Mouse (Mus musculus) forebrain, embryonic 10.5 days (tissue): Measurements from ENCODE around the gene Bloc1s2. TPM values are rescaled to one million over a fixed set of nuclear protein-coding genes. Genes with fewer than 3 reads are reported as not detected.
A peak's percentile ranks its signal among the peaks of the same experiment; 100 is the strongest.
"Not testable (repeated sequence)": the region's sequence is repeated elsewhere in the genome, so short reads cannot be mapped to it uniquely, and the experiment has no call there.

ENCODE experiments used
- DNase-seq: peaks from one replicate; pipeline ENCODE4 v3.0.0-alpha.2; 2017; ENCODE audit warnings: low spot score; ENCODE audit errors: extremely low spot score
- H3K27ac ChIP-seq: fragments of 300-500 bp; sonication (generic); 2 replicates; pipeline ENCODE4 v1.5.1; 2016; ENCODE audit warnings: mild to moderate bottlenecking
- H3K27me3 ChIP-seq: fragments of 300-500 bp; sonication (generic); 2 replicates; pipeline ENCODE4 v1.6.1; 2016; ENCODE audit warnings: mild to moderate bottlenecking; ENCODE audit not compliant: poor library complexity, severe bottlenecking
- H3K36me3 ChIP-seq: fragments of 300-500 bp; sonication (generic); replicated peaks from 2 replicates; pipeline ENCODE4 v1.6.1; 2016; ENCODE audit warnings: mild to moderate bottlenecking, moderate library complexity
- H3K4me1 ChIP-seq: fragments of 300-500 bp; sonication (generic); 2 replicates; pipeline ENCODE4 v1.6.1; 2016
- H3K4me3 ChIP-seq: fragments of 300-500 bp; sonication (generic); 2 replicates; pipeline ENCODE4 v1.5.1; 2016; ENCODE audit warnings: mild to moderate bottlenecking, moderate library complexity
- H3K9me3 ChIP-seq: fragments of 300-500 bp; sonication (generic); 2 replicates; pipeline ENCODE4 v1.6.1; 2016; ENCODE audit warnings: mild to moderate bottlenecking, moderate library complexity
- WGBS: fragments of 180-500 bp; shearing (Covaris S2); methylation state at CpG from one replicate; pipeline ENCODE4 v1.1.7; 2016; 5-methylcytosine and 5-hydroxymethylcytosine counted together
- polyA plus RNA-seq: library from polyadenylated mRNA; unstranded; fragments of >200 nt; fragmentation: Nextera tagmentation; extraction: Ambion mirVana; gene quantifications from 2 replicates; pipeline ENCODE4 v1.2.1, GENCODE M21; 2016

Bloc1s2 gene
- polyA plus RNA-seq, 1 experiment from 2014 or later = 102 TPM

GRCm38 (mm10) chr19:44148991-44149390, 2.7 kb upstream of the Bloc1s2 start:
- Histone ChIP-seq H3K4me3 (no peak overlapping the region), H3K4me1 (peaks cover 19% of the 10 kb centered on the region), H3K27ac (no peak overlapping the region), H3K27me3 (peaks cover 15% of the 10 kb centered on the region), H3K9me3 (no peaks in the 10 kb centered on the region), H3K36me3 (peaks cover 8% of the 10 kb centered on the region)
- WGBS = 75% methylated on average over 2 of the region's 2 CpGs
- DNase-seq = no peak

GRCm38 (mm10) chr19:44148345-44148744, 2.1 kb upstream of the Bloc1s2 start:
- H3K36me3 ChIP-seq = peaks cover 15% of the 10 kb centered on the region
- H3K27me3 ChIP-seq = peaks cover 15% of the 10 kb centered on the region
- H3K4me3 ChIP-seq = no peak overlapping the region
- H3K27ac ChIP-seq = no peak overlapping the region
- DNase-seq = no peak
- H3K4me1 ChIP-seq = peaks cover 19% of the 10 kb centered on the region
- H3K9me3 ChIP-seq = no peaks in the 10 kb centered on the region
- WGBS = 42% methylated on average over 2 of the region's 2 CpGs

- no peak overlapping the region for H3K27ac ChIP-seq
- peaks cover 10% of the 10 kb centered on the region for H3K27me3 ChIP-seq
- no peak for DNase-seq
- H3K4me1 ChIP-seq = peaks cover 19% of the 10 kb centered on the region
- WGBS = 93% methylated on average over 8 of the region's 8 CpGs
- H3K4me3 ChIP-seq = peak overlapping the region; percentile 84; the same call in 1 of the 2 replicates
- no peaks in the 10 kb centered on the region for H3K9me3 ChIP-seq
- H3K36me3 ChIP-seq = peaks cover 29% of the 10 kb centered on the region
Observed at GRCm38 (mm10) chr19:44146951-44147350, 705 bp upstream of the Bloc1s2 start.

DNA sequence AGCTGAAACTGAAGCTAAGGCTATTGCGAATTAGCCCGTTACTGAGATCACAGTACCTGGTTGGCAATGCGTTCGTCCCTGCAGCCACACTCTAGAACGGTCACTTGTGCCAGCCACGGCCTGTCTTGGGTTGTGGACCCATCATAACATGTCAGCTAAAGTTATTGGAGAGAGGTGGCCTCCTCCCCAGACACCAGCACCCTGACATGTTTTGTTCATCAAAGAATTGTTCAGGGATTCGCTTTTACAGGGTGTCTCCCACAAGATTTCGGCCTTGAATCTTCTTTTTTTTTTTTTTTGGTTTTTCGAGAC, 278 bp upstream of the Bloc1s2 start:
- Histone ChIP-seq H3K4me1 (peaks cover 19% of the 10 kb centered on the region), H3K9me3 (no peaks in the 10 kb centered on the region), H3K4me3 (peak overlapping the region; percentile 84), H3K36me3 (peaks cover 33% of the 10 kb centered on the region), H3K27ac (peak overlapping the region; percentile 89), H3K27me3 (peaks cover 8% of the 10 kb centered on the region)
- no peak for DNase-seq
- WGBS = 64% methylated on average over 9 of the region's 9 CpGs

DNA sequence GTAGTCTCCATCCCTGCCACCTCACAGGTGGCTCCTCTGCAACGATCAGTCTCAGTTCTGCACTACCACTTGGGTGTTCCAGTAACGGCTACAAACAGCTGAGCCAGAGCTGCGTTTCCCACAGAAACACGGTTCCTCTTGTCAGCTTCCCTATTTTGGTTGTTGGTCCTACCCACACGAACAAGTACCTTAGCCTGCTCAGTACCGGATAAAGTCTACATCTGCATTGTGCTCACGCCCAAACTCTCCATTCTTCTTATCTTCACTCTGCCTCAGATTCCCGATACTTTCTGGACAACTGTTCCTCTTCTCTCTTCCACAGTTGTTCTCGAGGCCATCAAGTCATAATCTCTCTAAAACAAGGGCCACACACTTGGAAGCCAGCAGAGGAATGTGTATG, 1.9 kb downstream of the Bloc1s2 start:
- peaks cover 52% of the 10 kb centered on the region for H3K36me3 ChIP-seq
- peaks cover 7% of the 10 kb centered on the region for H3K27me3 ChIP-seq
- peaks cover 19% of the 10 kb centered on the region for H3K4me1 ChIP-seq
- H3K9me3 ChIP-seq = no peaks in the 10 kb centered on the region
- H3K4me3 ChIP-seq = no peak overlapping the region
- 93% methylated on average over 9 of the region's 9 CpGs for WGBS
- no peak overlapping the region for H3K27ac ChIP-seq
- no peak for DNase-seq

- 26% methylated on average over 7 of the region's 7 CpGs for WGBS
- no peaks in the 10 kb centered on the region for H3K27me3 ChIP-seq
- DNase-seq = no peak
Observed at GRCm38 (mm10) chr19:44135960-44136485, 10.2 kb downstream of the Bloc1s2 start.

GRCm38 (mm10) chr19:44135072-44135959, 10.9 kb downstream of the Bloc1s2 start, which contains the start of gene Cwf19l1:
TSS of gene Cwf19l1 (minus strand) at chr19:44135876.
- Histone ChIP-seq H3K4me3 (peak within 1 kb of the TSS; percentile 87), H3K36me3 (peaks cover 50% of the 10 kb centered on the region), H3K27me3 (no peaks in the 10 kb centered on the region), H3K27ac (peak within 1 kb of the TSS; percentile 96), H3K4me1 (peaks cover 15% of the 10 kb centered on the region), H3K9me3 (no peaks in the 10 kb centered on the region)
- WGBS = under 1% methylated on average over 45 of the region's 45 CpGs
- peak; percentile 89 for DNase-seq

More at GRCm38 (mm10) chr19:44135960-44136485, 10.2 kb downstream of the Bloc1s2 start:
- H3K36me3 ChIP-seq = peaks cover 47% of the 10 kb centered on the region
- H3K9me3 ChIP-seq = no peaks in the 10 kb centered on the region
- H3K4me1 ChIP-seq = peaks cover 15% of the 10 kb centered on the region
- peak overlapping the region; percentile 87 for H3K4me3 ChIP-seq
- peak overlapping the region; percentile 77 for H3K27ac ChIP-seq

DNA sequence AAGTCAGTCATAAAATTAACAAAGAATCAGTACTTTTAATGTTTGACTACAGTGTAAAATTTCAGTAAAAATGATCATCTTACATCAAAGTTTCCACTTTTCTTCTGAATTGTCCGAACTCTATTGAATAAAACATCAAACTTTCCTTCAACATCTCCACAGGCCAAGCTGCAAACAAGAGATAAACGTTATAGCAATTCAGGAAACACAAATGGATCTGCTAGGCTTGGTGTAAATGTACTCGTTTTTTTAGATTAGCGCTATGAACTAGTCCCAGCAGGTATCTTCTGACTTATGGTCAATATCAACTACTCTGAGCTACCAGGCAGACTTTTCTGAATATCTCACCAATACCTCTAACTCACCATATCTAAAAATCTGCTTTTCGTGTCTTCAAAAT, 13.3 kb downstream of the Bloc1s2 start:
- H3K9me3 ChIP-seq = no peaks in the 10 kb centered on the region
- DNase-seq = no peak
- no peak overlapping the region for H3K27ac ChIP-seq
- H3K27me3 ChIP-seq = no peaks in the 10 kb centered on the region
- no peak overlapping the region for H3K4me3 ChIP-seq
- H3K4me1 ChIP-seq = peaks cover 15% of the 10 kb centered on the region
- H3K36me3 ChIP-seq = peaks cover 50% of the 10 kb centered on the region
- WGBS = 93% methylated on average over 5 of the region's 5 CpGs

GRCm38 (mm10) chr19:44128560-44128959, 17.7 kb downstream of the Bloc1s2 start:
- H3K4me1 ChIP-seq = no peaks in the 10 kb centered on the region
- H3K4me3 ChIP-seq = no peak overlapping the region
- H3K9me3 ChIP-seq = no peaks in the 10 kb centered on the region
- no peaks in the 10 kb centered on the region for H3K27me3 ChIP-seq
- no peak for DNase-seq
- 93% methylated on average over 2 of the region's 2 CpGs for WGBS
- H3K27ac ChIP-seq = no peak overlapping the region
- peaks cover 88% of the 10 kb centered on the region for H3K36me3 ChIP-seq

GRCm38 (mm10) chr19:44127729-44128497, 18.3 kb downstream of the Bloc1s2 start:
- Histone ChIP-seq H3K4me3 (no peak overlapping the region), H3K27ac (no peak overlapping the region), H3K36me3 (peaks cover 95% of the 10 kb centered on the region), H3K4me1 (no peaks in the 10 kb centered on the region), H3K27me3 (no peaks in the 10 kb centered on the region), H3K9me3 (no peaks in the 10 kb centered on the region)
- WGBS = 95% methylated on average over 10 of the region's 10 CpGs
- DNase-seq = no peak

GRCm38 (mm10) chr19:44121137-44121536, 25.1 kb downstream of the Bloc1s2 start:
- Histone ChIP-seq H3K27ac (no peak overlapping the region), H3K4me1 (no peaks in the 10 kb centered on the region), H3K27me3 (no peaks in the 10 kb centered on the region), H3K4me3 (no peak overlapping the region), H3K9me3 (no peaks in the 10 kb centered on the region), H3K36me3 (peaks cover 96% of the 10 kb centered on the region)
- DNase-seq = no peak
- 95% methylated on average over 7 of the region's 7 CpGs for WGBS

DNA sequence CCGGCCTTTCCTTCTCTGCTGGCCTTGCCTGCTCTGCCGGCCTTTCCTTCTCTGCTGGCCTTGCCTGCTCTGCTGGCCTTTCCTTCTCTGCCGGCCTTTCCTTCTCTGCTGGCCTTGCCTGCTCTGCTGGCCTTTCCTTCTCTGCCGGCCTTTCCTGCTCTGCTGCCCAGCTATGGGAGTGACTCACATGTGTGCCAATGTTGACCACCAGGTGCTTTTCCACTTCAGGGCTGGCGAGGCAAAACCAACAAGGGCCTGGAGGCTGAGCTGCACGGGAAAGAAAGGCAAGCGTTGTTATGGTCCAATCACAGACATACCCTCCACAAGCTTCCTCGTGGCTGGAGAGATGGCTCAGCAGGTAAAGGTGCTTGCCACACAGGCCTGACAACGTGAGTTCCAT, 25.6 kb downstream of the Bloc1s2 start:
- not testable (repeated sequence) for H3K4me1 ChIP-seq
- peaks cover 96% of the 10 kb centered on the region for H3K36me3 ChIP-seq

DNA sequence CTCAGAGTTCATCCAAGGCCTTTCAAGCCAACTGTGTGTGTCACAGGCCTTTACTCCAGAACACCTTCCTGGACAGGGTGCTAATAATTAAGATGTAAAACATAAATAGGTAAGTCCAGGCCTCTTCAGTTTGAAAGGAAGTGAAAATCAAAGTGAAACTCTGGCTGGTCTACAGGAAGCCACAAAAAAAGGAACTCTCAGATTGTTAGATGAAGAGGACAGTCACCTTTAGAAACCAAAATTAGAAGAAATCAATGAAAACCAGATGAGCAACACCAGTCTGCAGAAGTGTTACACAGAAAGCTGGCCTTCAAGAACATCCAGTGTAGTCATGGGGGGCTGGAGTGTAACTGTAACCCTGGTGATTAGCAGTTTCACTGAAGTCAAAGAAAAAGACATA, 28.5 kb downstream of the Bloc1s2 start:
- no peak for DNase-seq
- H3K27ac ChIP-seq = no peak overlapping the region
- H3K4me1 ChIP-seq = no peaks in the 10 kb centered on the region
- no peaks in the 10 kb centered on the region for H3K9me3 ChIP-seq
- no peak overlapping the region for H3K4me3 ChIP-seq
- no peaks in the 10 kb centered on the region for H3K27me3 ChIP-seq
- H3K36me3 ChIP-seq = peaks cover 95% of the 10 kb centered on the region

More for the DNA sequence above, 25.6 kb downstream of the Bloc1s2 start:
- H3K27me3 ChIP-seq, H3K27ac ChIP-seq, DNase-seq, H3K4me3 ChIP-seq, H3K9me3 ChIP-seq: not testable (repeated sequence)
- 95% methylated on average over 9 of the region's 9 CpGs for WGBS
